Mouse (Mus musculus) yolk sac, embryonic 10.5 days (tissue): Measurements from ENCODE around the gene Fgfr2.

Source experiments
- DNase-seq: peaks from one replicate; pipeline ENCODE4 v3.0.0-alpha.2; 2017; ENCODE audit warnings: low spot score

Gene Fgfr2

GRCm38 (mm10) chr7:130222633-130223354 is 2900.4 kb downstream of the Fgfr2 start:
- peak; percentile 64 for DNase-seq

GRCm38 (mm10) chr7:130221661-130222387 is 2901.3 kb downstream of the Fgfr2 start:
- DNase-seq: no peak

- no peak for DNase-seq
These were observed 2902.5 kb downstream of the Fgfr2 start for GRCm38 (mm10) chr7:130220627-130221026.

GRCm38 (mm10) chr7:130219844-130220243 is 2903.3 kb downstream of the Fgfr2 start:
- peak; percentile 67 for DNase-seq

- no peak for DNase-seq
These were observed 2906.9 kb downstream of the Fgfr2 start for GRCm38 (mm10) chr7:130216272-130216671.

- DNase-seq: no peak
These were observed 2907.6 kb downstream of the Fgfr2 start for GRCm38 (mm10) chr7:130215348-130216252.

GRCm38 (mm10) chr7:130213156-130213555 is 2910.0 kb downstream of the Fgfr2 start:
- DNase-seq: no peak

- DNase-seq: no peak
These were observed 2911.7 kb downstream of the Fgfr2 start for GRCm38 (mm10) chr7:130211411-130211810.

- no peak for DNase-seq
These were observed 2914.5 kb downstream of the Fgfr2 start for GRCm38 (mm10) chr7:130208601-130209000.

- DNase-seq: no peak
These were observed 2917.0 kb downstream of the Fgfr2 start for GRCm38 (mm10) chr7:130206181-130206582.

- no peak for DNase-seq
These were observed 2918.0 kb downstream of the Fgfr2 start for GRCm38 (mm10) chr7:130205140-130205539.

- DNase-seq: no peak
These were observed 2922.1 kb downstream of the Fgfr2 start for GRCm38 (mm10) chr7:130201020-130201419.

- DNase-seq: no peak
These were observed 2923.2 kb downstream of the Fgfr2 start for GRCm38 (mm10) chr7:130199951-130200350.

GRCm38 (mm10) chr7:130199317-130199716 is 2923.8 kb downstream of the Fgfr2 start:
- no peak for DNase-seq

GRCm38 (mm10) chr7:130195081-130195480 is 2928.1 kb downstream of the Fgfr2 start:
- DNase-seq: no peak

GRCm38 (mm10) chr7:130190329-130190975 is 2932.7 kb downstream of the Fgfr2 start:
- no peak for DNase-seq

- no peak for DNase-seq
These were observed 2933.2 kb downstream of the Fgfr2 start for GRCm38 (mm10) chr7:130189901-130190300.

GRCm38 (mm10) chr7:130188108-130188507 is 2935.0 kb downstream of the Fgfr2 start:
- no peak for DNase-seq

- DNase-seq: no peak
These were observed 2938.3 kb downstream of the Fgfr2 start for GRCm38 (mm10) chr7:130184864-130185263.

GRCm38 (mm10) chr7:130183960-130184359 is 2939.2 kb downstream of the Fgfr2 start:
- DNase-seq: no peak

GRCm38 (mm10) chr7:130182551-130182950 is 2940.6 kb downstream of the Fgfr2 start:
- DNase-seq: peak; percentile 80

- DNase-seq: no peak
These were observed 2944.2 kb downstream of the Fgfr2 start for GRCm38 (mm10) chr7:130178991-130179390.
